Mouse (Mus musculus) lung, postnatal 0 days (tissue): ENCODE results near the gene Cyp2d22.

Source experiments
- CTCF ChIP-seq: IDR thresholded peaks from 2 replicates; pipeline ENCODE4 v1.5.1; 2016; ENCODE audit warnings: antibody characterized with exemption, mild to moderate bottlenecking
- EP300 ChIP-seq: IDR thresholded peaks from 2 replicates; pipeline ENCODE4 v1.6.1; 2016; ENCODE audit warnings: antibody characterized with exemption, mild to moderate bottlenecking, control low read depth

GRCm38 (mm10) chr15:82402106-82402505, 22.0 kb upstream of the Cyp2d22 start:
- TF ChIP-seq CTCF (no peak), EP300 (no peak)
